Mouse (Mus musculus) liver, embryonic 14.5 days (tissue): ENCODE data around the gene Dnah3. TPM values are rescaled to one million over a fixed set of nuclear protein-coding genes. Genes with fewer than 3 reads are reported as not detected.

Source experiments
- ATAC-seq: fragments of 200-750 bp; cut with Nextera tagmentation; 2 replicates; pipeline ENCODE4 v1.8.0; 2017; ENCODE audit warnings: moderate number of reproducible peaks, mild to moderate bottlenecking, moderate library complexity; ENCODE audit not compliant: insufficient read depth
- DNase-seq, 3 experiments: peaks; one replicate each; pipeline ENCODE4 v3.0.0-alpha.2; 2012 to 2013; ENCODE audit warnings: low read depth in 3 of 3, low spot score in 3 of 3
- H3K27ac ChIP-seq: fragments of 300-500 bp; sonication (generic); 2 replicates; pipeline ENCODE4 v1.5.1; 2014; ENCODE audit warnings: moderate library complexity, mild to moderate bottlenecking, control low read depth, inconsistent platforms
- H3K27me3 ChIP-seq: fragments of 300-500 bp; sonication (generic); 2 replicates; pipeline ENCODE4 v1.6.1; 2014; ENCODE audit warnings: mild to moderate bottlenecking, low read length, moderate library complexity; ENCODE audit not compliant: control insufficient read depth, insufficient read depth
- H3K36me3 ChIP-seq: fragments of 300-500 bp; sonication (generic); replicated peaks from 2 replicates; pipeline ENCODE4 v1.6.1; 2014; ENCODE audit warnings: low read depth; ENCODE audit not compliant: control insufficient read depth, insufficient read depth
- H3K4me1 ChIP-seq, 2 experiments: fragments of 200-500 bp in 1 of 2; fragments of 300-500 bp in 1 of 2; sonication (generic) in 1 of 2; replicated peaks; 2 replicates each; pipeline ENCODE4 v1.6.1; 2012 to 2014; ENCODE audit warnings: antibody characterized with exemption in 1 of 2, inconsistent platforms in 1 of 2, low read length in 1 of 2; ENCODE audit not compliant: control insufficient read depth in 2 of 2, insufficient read depth in 2 of 2
- H3K4me2 ChIP-seq: fragments of 300-500 bp; sonication (generic); 2 replicates; pipeline ENCODE4 v1.6.1; 2014; ENCODE audit warnings: low read depth, mild to moderate bottlenecking, control low read depth, moderate library complexity
- H3K4me3 ChIP-seq, 2 experiments: fragments of 200-500 bp in 1 of 2; fragments of 300-500 bp in 1 of 2; sonication (generic) in 1 of 2; 2 replicates each; pipeline ENCODE4 v1.5.1; 2012 to 2014; ENCODE audit warnings: low read depth in 2 of 2, low read length in 2 of 2, mild to moderate bottlenecking in 2 of 2, control low read depth in 1 of 2, inconsistent platforms in 1 of 2, moderate library complexity in 1 of 2; ENCODE audit not compliant: insufficient read depth in 1 of 2
- H3K9ac ChIP-seq: fragments of 300-500 bp; sonication (generic); replicated peaks from 2 replicates; pipeline ENCODE4 v1.6.1; 2014; ENCODE audit warnings: mild to moderate bottlenecking, control low read depth, moderate library complexity
- H3K9me3 ChIP-seq: fragments of 300-500 bp; sonication (generic); 2 replicates; pipeline ENCODE4 v1.6.1; 2016; ENCODE audit warnings: low read length, mixed read lengths; ENCODE audit not compliant: control insufficient read depth
- CTCF ChIP-seq: IDR thresholded peaks from 2 replicates; pipeline ENCODE4 v1.5.1; 2016; ENCODE audit warnings: antibody characterized with exemption, low read depth, control low read depth
- EP300 ChIP-seq: IDR thresholded peaks from 2 replicates; pipeline ENCODE4 v1.6.1; 2016; ENCODE audit warnings: antibody characterized with exemption, low read depth
- WGBS: fragments of 180-500 bp; shearing (Covaris S2); extraction: QIAGEN DNeasy Blood & Tissue Kit; methylation state at CpG from one replicate; pipeline ENCODE4 v1.1.7; 2014; ENCODE audit not compliant: insufficient replicate concordance; 5-methylcytosine and 5-hydroxymethylcytosine counted together
- polyA plus RNA-seq, 2 experiments: library from polyadenylated mRNA; depleted of rRNA in 1 of 2; stranded (reverse) in 1 of 2; unstranded in 1 of 2; fragments of >200 nt; fragmentation: Nextera tagmentation in 1 of 2; extraction: Ambion mirVana in 1 of 2; gene quantifications; 2 replicates each; pipeline versions ENCODE4 v1.2.1 to v1.2.3; 2012 to 2014

Gene Dnah3
- polyA plus RNA-seq, 2 experiments = not detected

DNA sequence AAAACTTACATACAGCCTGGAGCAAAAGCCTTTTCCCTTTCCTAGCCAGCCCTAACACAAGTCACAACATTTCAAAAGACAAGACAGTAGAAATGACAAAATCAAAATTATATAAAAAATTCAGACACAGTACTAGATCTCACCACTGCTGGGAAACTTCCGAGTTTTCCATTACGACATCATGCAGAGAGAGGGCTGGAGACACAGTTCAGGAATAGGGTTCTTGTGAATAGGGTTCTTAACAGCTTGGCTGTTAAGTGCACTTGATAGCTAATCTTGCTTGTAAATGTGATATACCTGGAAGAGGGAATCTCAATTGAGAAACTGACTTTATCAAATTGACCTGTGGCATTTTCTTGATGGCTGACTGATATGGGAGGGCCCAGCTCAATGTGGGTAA is 213.9 kb downstream of the Dnah3 start:
- Histone ChIP-seq H3K4me2 (no peak overlapping the region), H3K27ac (no peak overlapping the region), H3K27me3 (no peaks in the 10 kb centered on the region), H3K9me3 (no peaks in the 10 kb centered on the region), H3K9ac (no peak overlapping the region), H3K4me3 (no peak overlapping the region), H3K4me1 (0 out of 4 replicates have a peak, but pooled peaks cover 0 to 2% of the 10 kb centered on the region in 2 experiments), H3K36me3 (no peaks in the 10 kb centered on the region)
- DNase-seq = no peak
- ATAC-seq = no peak
- WGBS = 80% methylated on average over 2 of the region's 2 CpGs
- TF ChIP-seq CTCF = no peak
- no peak for TF ChIP-seq EP300

GRCm38 (mm10) chr7:119880345-119880744 is 214.7 kb downstream of the Dnah3 start:
- WGBS = 55% methylated on average over 5 of the region's 5 CpGs
- TF ChIP-seq CTCF (no peak), EP300 (no peak)
- Histone ChIP-seq H3K4me2 (no peak overlapping the region), H3K27me3 (no peaks in the 10 kb centered on the region), H3K9me3 (no peaks in the 10 kb centered on the region), H3K4me1 (0 out of 4 replicates have a peak, but pooled peaks cover 0 to 2% of the 10 kb centered on the region in 2 experiments), H3K36me3 (no peaks in the 10 kb centered on the region), H3K27ac (no peak overlapping the region), H3K4me3 (no peak overlapping the region), H3K9ac (no peak overlapping the region)
- no peak for ATAC-seq
- DNase-seq = no peak

DNA sequence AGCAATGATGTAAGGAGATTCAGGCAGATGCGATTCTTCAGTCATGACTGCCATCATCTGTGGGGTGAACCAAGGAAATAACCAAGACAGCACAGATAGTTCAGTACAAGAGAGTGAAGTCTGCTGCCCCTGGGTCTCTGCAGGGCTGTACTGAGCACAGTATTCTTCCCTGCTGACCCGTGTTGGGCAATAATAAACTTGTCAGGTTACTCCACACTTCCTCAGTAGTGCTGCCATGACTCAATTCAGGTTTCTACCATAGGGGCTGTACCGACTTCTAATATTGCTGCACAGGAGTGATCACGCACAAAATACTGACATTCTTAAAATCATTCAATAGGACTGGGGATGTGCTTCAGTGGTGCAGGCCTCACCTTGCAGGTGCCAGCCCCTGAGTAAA is 215.9 kb downstream of the Dnah3 start:
- H3K36me3 ChIP-seq = no peaks in the 10 kb centered on the region
- H3K4me1 ChIP-seq = 0 out of 4 replicates have a peak, but pooled peaks cover 0 to 2% of the 10 kb centered on the region in 2 experiments
- ATAC-seq (no peak), DNase-seq (no peak)
- no peaks in the 10 kb centered on the region for H3K27me3 ChIP-seq
- WGBS = 70% methylated on average over 4 of the region's 4 CpGs
- no peak overlapping the region for H3K4me3 ChIP-seq
- H3K27ac ChIP-seq = no peak overlapping the region
- no peaks in the 10 kb centered on the region for H3K9me3 ChIP-seq
- no peak overlapping the region for H3K4me2 ChIP-seq
- no peak overlapping the region for H3K9ac ChIP-seq
- TF ChIP-seq EP300 (no peak), CTCF (no peak)

- H3K27ac ChIP-seq = no peak overlapping the region
- no peaks in the 10 kb centered on the region for H3K27me3 ChIP-seq
- no peak overlapping the region for H3K4me2 ChIP-seq
- no peak for DNase-seq
- no peaks in the 10 kb centered on the region for H3K9me3 ChIP-seq
- H3K4me3 ChIP-seq = no peak overlapping the region
- 51% methylated on average over 3 of the region's 3 CpGs for WGBS
- no peaks in the 10 kb centered on the region for H3K36me3 ChIP-seq
- 0 out of 4 replicates have a peak, but pooled peaks cover 0 to 2% of the 10 kb centered on the region in 2 experiments for H3K4me1 ChIP-seq
- H3K9ac ChIP-seq = no peak overlapping the region
- TF ChIP-seq EP300 = no peak
- no peak for TF ChIP-seq CTCF
- ATAC-seq = no peak
Observed at GRCm38 (mm10) chr7:119875776-119876440, 219.2 kb downstream of the Dnah3 start.

DNA sequence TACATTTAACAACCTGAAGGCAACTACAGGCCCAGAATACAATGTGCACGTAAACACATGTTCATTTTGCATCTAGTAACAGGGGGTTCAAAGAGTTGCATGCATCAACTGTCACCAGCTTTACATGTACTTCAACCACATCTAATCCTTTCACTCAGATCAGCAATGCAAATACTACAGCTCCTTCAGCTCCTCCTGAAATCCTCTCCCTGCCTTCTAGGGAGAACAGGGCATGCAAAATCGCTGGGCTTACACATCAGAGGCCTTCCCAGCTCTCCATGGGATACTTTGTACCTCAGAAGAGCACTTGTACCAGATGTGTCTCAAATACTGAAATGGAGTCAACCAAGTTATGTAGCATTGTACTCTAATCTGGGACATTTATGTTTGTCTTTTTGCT is 222.0 kb downstream of the Dnah3 start:
- Histone ChIP-seq H3K27me3 (no peaks in the 10 kb centered on the region), H3K36me3 (no peaks in the 10 kb centered on the region), H3K4me2 (no peak overlapping the region), H3K9ac (no peak overlapping the region), H3K9me3 (no peaks in the 10 kb centered on the region), H3K4me3 (no peak overlapping the region), H3K4me1 (no peaks in the 10 kb centered on the region), H3K27ac (no peak overlapping the region)
- ATAC-seq (no peak), DNase-seq (no peak)
- WGBS = 47% methylated on average over 2 of the region's 2 CpGs
- TF ChIP-seq EP300 (no peak), CTCF (no peak)

Other genes starting within 250 kb of the Dnah3 start
- gene Lyrm1, start 199.4 kb downstream of the Dnah3 start, polyA plus RNA-seq (2012; rRNA removed) = 1.00 and 1.4 TPM in 2 replicates
- gene Lyrm1, start 199.4 kb downstream of the Dnah3 start, polyA plus RNA-seq (2014; fragmentation: Nextera tagmentation; extraction: Ambion mirVana) = 2.0 and 3.2 TPM in 2 replicates
- gene Dcun1d3, start 199.0 kb downstream of the Dnah3 start, polyA plus RNA-seq (2012; rRNA removed) = 0.63 and 0.87 TPM in 2 replicates
- gene Dcun1d3, start 199.0 kb downstream of the Dnah3 start, polyA plus RNA-seq (2014; fragmentation: Nextera tagmentation; extraction: Ambion mirVana) = 1.2 and 1.9 TPM in 2 replicates
- gene Tmem159, start 7.1 kb upstream of the Dnah3 start, polyA plus RNA-seq (2012; rRNA removed) = 0.77 and 0.78 TPM in 2 replicates
- gene Tmem159, start 7.1 kb upstream of the Dnah3 start, polyA plus RNA-seq (2014; fragmentation: Nextera tagmentation; extraction: Ambion mirVana) = 1.7 and 1.9 TPM in 2 replicates
- gene Zp2, start 50.0 kb upstream of the Dnah3 start, polyA plus RNA-seq (2012; rRNA removed) = not detected in 2 replicates
- not detected in 2 replicates for gene Zp2, start 50.0 kb upstream of the Dnah3 start, polyA plus RNA-seq (2014; fragmentation: Nextera tagmentation; extraction: Ambion mirVana)
- gene Anks4b, start 78.6 kb upstream of the Dnah3 start, polyA plus RNA-seq (2012; rRNA removed) = 2.4 and 3.2 TPM in 2 replicates
- gene Anks4b, start 78.6 kb upstream of the Dnah3 start, polyA plus RNA-seq (2014; fragmentation: Nextera tagmentation; extraction: Ambion mirVana) = 0.95 and 1.3 TPM in 2 replicates
- 0.06 and 0.08 TPM in 2 replicates for gene Crym, start 106.8 kb upstream of the Dnah3 start, polyA plus RNA-seq (2012; rRNA removed)
- gene Crym, start 106.8 kb upstream of the Dnah3 start, polyA plus RNA-seq (2014; fragmentation: Nextera tagmentation; extraction: Ambion mirVana) = not detected in 2 replicates
- 0.03 and 0.04 TPM in 2 replicates for gene Abca14, start 108.7 kb upstream of the Dnah3 start, polyA plus RNA-seq (2012; rRNA removed)
- gene Abca14, start 108.7 kb upstream of the Dnah3 start, polyA plus RNA-seq (2014; fragmentation: Nextera tagmentation; extraction: Ambion mirVana) = not detected in 2 replicates
- gene Abca15, start 233.4 kb upstream of the Dnah3 start, polyA plus RNA-seq (2012; rRNA removed) = not detected in 2 replicates
- not detected in 2 replicates for gene Abca15, start 233.4 kb upstream of the Dnah3 start, polyA plus RNA-seq (2014; fragmentation: Nextera tagmentation; extraction: Ambion mirVana)